Mouse (Mus musculus): ENCODE results near the gene Kctd13. TPM values are rescaled to one million over a fixed set of nuclear protein-coding genes. Genes with fewer than 3 reads are reported as not detected.
"Not testable (repeated sequence)": the region's sequence is repeated elsewhere in the genome, so short reads cannot be mapped to it uniquely, and the experiment has no call there.

Kctd13 gene
- polyA plus RNA-seq (2016; fragmentation: Nextera tagmentation; extraction: Ambion mirVana) = 23.9 and 35.5 TPM in 2 replicates

DNA sequence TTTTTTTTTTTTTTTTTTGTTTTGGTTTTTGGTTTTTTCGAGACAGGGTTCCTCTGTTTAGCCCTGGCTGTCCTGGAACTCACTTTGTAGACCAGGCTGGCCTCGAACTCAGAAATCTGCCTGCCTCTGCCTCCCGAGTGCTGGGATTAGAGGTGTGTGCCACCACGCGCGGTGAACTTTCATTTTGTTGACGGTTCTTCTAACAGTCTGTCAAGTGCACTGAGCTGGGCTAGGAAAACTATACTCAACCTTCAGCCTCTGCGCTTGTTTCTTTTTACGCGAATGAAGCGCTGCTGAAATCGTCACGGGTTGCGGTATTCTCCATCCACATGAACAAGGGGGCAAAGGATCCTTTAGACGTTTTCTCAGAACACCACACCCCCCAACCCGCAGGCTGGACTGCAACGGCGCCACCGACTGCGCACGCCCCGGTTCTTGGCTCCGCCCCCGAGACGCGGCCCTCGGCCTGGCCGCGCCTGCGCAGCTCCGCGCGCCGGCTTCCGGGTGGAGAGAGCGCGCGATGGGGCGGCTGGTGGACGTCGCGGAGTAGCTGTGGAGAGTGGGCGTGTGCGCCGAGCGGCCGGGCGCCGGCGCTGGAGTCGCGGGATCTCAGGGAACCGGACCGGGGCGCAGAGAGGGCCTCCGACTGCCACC, at the start of gene Kctd13:
Gene Kctd13, plus strand, starts transcription at position 496 of the 654 bp plus-strand sequence.
- Histone ChIP-seq H3K27ac (peak within 1 kb of the TSS; percentile 89), H3K4me1 (replicated peaks) (peaks cover 24% of the 10 kb centered on the region), H3K9me3 (no peaks in the 10 kb centered on the region), H3K36me3 (peaks cover 32% of the 10 kb centered on the region), H3K4me3 (peak within 1 kb of the TSS; percentile 70), H3K27me3 (ENCODE audit: insufficient read depth, poor library complexity, severe bottlenecking) (no peaks in the 10 kb centered on the region)
- peak; percentile 90 for DNase-seq (ENCODE audit: low spot score)
- WGBS = 5% methylated on average over 56 of the region's 56 CpGs

DNA sequence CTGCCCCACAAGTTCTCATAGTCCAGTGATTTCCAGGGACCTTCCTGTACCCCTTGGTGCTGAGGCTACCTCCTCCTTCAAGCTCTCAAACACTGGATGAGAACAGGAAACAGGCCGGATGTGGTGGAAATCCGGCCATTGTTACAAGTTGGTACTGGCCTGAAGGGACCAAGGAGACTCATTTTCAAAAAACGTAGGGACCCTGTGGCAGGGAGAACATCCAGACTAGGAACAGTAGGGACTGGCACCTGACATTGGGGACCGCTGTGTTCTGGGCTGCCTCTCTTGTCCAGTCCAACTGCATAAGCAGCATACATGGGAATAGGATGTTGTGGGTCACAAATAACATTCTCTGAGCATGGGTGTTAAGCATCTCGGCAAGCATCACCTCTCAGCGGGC, 47.6 kb upstream of the Kctd13 start:
- H3K4me1 ChIP-seq (replicated peaks) = peaks cover 44% of the 10 kb centered on the region
- H3K4me3 ChIP-seq = peak overlapping the region; percentile 79
- WGBS = 88% methylated on average over 6 of the region's 6 CpGs
- peaks cover 62% of the 10 kb centered on the region for H3K36me3 ChIP-seq
- no peak overlapping the region for H3K27ac ChIP-seq
- DNase-seq (ENCODE audit: low spot score) = no peak
- H3K9me3 ChIP-seq = no peaks in the 10 kb centered on the region
- no peaks in the 10 kb centered on the region for H3K27me3 ChIP-seq (ENCODE audit: insufficient read depth, poor library complexity, severe bottlenecking)

DNA sequence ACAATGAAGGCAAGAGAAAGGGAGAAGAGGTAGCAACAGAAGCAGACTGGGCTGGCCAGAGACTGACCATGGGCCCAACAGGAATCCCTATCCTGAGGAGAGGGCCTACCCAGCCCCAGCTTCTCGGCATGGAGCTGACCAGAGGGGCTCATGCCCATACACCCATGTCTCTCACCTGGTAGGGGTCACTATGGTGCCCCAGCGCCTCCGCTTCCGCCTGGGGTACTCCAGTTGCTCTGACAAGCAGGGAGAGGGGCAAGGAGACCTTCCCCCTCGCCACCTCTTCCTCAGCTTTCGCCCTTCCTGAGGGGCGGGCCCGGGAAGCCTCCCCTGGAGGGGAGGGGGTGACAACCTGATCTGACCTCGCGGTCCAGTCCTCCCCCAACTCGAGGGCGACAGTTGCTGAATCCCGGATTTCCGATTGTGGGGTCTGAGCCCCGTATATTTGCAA, 44.9 kb upstream of the Kctd13 start:
- WGBS = under 1% methylated on average over 15 of the region's 15 CpGs

DNA sequence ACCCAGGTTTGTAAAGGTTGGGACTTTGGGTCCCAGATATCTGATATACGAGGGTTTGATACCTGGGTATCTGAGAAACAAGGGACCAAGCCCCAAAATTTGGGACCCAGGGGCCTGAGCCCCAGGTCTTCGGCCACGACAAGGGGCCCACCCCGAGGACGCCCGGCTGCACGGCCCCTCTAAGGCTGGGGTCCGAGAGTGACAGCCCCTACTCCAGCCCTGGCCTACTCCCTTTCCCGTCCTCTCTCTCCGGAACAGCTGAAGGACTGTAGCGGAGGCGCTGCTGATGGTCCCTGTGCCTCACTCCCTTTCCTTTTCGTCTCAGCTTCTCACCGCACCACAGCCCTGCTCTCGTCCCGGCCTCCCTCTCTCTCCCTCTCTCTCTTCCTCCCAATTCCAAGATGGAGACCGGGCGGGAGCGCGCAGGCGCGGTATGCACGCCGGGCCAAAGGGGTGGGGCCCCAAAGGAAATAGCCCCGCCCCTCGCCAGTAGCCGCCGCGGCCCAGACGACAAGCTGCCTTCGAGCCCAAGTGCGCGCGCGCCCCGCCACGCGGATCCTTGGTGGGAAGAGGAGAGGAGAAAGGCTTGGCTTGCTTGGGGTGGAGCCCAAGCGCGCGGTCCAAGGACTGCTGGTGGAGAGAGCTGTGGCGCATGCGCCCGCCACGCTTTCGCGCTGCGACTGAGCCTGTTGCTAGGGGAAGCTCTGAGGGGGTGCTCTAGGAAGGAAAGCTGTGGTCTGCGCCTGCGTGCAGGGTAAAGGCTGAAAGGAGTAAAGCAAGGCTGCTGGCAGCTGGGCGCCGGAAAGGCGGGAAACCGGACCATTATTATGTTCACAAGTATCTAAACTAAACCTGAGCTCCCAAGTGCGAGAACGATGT, 44.2 kb upstream of the Kctd13 start, which contains the start of gene Taok2:
Gene Taok2, minus strand, starts transcription at position 418 of the 879 bp plus-strand sequence.
- peaks cover 42% of the 10 kb centered on the region for H3K36me3 ChIP-seq
- no peaks in the 10 kb centered on the region for H3K9me3 ChIP-seq
- peak within 1 kb of the TSS; percentile 94 for H3K27ac ChIP-seq
- H3K27me3 ChIP-seq (ENCODE audit: insufficient read depth, poor library complexity, severe bottlenecking) = no peaks in the 10 kb centered on the region
- peaks cover 51% of the 10 kb centered on the region for H3K4me1 ChIP-seq (replicated peaks)
- H3K4me3 ChIP-seq = peak within 1 kb of the TSS; percentile 79
- peak; percentile 99 for DNase-seq (ENCODE audit: low spot score)
- WGBS = under 1% methylated on average over 56 of the region's 56 CpGs

More for the DNA sequence above, 44.9 kb upstream of the Kctd13 start:
- no peaks in the 10 kb centered on the region for H3K9me3 ChIP-seq
- H3K27ac ChIP-seq = peak overlapping the region; percentile 94
- DNase-seq (ENCODE audit: low spot score) = peak; percentile 40
- peak overlapping the region; percentile 79 for H3K4me3 ChIP-seq
- H3K27me3 ChIP-seq (ENCODE audit: insufficient read depth, poor library complexity, severe bottlenecking) = no peaks in the 10 kb centered on the region
- peaks cover 46% of the 10 kb centered on the region for H3K4me1 ChIP-seq (replicated peaks)
- peaks cover 44% of the 10 kb centered on the region for H3K36me3 ChIP-seq

DNA sequence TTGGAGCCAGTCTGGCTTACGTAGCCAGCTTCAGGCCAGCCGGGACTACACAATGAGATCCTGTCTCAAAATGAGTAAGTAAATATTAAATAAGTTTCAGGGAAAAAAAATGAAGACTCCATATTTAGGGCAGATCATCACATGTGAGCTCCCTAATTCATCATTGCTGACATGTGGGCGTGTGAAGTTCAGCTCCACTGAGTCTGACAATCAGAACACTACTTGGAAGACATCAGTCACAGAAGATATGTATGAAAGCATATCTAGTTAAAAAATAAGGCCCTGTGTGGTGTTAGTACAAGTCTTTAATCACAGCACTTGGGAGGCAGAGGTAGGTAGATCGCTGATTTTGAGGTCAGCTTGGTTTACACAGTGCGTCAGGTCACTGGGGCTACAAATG, 41.4 kb upstream of the Kctd13 start:
- Histone ChIP-seq H3K4me3 (no peak overlapping the region), H3K9me3 (no peaks in the 10 kb centered on the region), H3K27ac (no peak overlapping the region), H3K36me3 (peaks cover 44% of the 10 kb centered on the region), H3K4me1 (replicated peaks) (peaks cover 33% of the 10 kb centered on the region), H3K27me3 (ENCODE audit: insufficient read depth, poor library complexity, severe bottlenecking) (no peaks in the 10 kb centered on the region)
- WGBS = 90% methylated on average over 5 of the region's 5 CpGs
- DNase-seq (ENCODE audit: low spot score) = no peak

DNA sequence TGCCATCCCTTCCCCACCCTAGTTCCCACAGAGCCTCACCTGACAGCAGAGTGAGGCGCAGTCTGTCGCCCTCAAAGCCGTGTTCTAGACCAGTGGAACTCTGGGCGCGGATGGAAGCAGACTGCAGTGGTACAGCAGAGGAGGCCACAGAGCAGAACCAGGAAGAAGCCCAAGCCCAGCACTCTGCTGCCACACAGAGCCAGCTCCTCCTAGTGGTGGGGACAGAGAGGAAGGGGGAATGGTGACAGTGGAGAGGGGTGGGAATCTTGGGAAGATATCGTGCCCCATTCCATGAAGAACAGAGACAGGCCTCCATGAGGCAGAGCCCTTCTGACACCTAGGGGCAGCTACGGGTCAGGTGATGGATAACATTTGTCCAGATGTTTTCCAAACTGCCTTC, 39.8 kb upstream of the Kctd13 start:
- Histone ChIP-seq H3K27ac (peak overlapping the region; percentile 50; the same call in 1 of the 2 replicates), H3K4me1 (replicated peaks) (peaks cover 17% of the 10 kb centered on the region), H3K27me3 (ENCODE audit: insufficient read depth, poor library complexity, severe bottlenecking) (no peaks in the 10 kb centered on the region), H3K4me3 (no peak overlapping the region), H3K9me3 (no peaks in the 10 kb centered on the region), H3K36me3 (peaks cover 57% of the 10 kb centered on the region)
- 53% methylated on average over 7 of the region's 7 CpGs for WGBS
- no peak for DNase-seq (ENCODE audit: low spot score)

DNA sequence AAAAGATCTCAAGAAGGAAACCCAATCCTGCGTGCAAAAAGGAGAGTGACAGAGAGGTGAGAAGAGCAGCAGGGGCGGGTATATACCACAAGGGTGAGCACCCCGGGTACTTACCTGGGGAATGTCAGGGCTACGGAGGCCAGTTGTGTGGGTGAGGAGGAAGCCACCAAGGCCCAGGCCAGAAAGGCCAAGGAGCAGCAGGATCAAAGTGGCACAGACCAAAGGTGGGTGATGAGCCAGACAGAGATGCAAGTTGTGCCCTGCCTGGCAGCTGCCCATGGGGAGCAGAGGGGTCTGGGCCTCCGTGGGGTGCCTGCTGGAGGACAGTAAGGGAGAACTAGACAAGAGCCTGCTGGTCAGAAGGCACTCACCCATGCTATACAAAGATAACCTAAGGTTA, 31.8 kb upstream of the Kctd13 start:
- peaks cover 19% of the 10 kb centered on the region for H3K4me1 ChIP-seq (replicated peaks)
- H3K27ac ChIP-seq = peak overlapping the region; percentile 12; the same call in 1 of the 2 replicates
- 0 out of 2 replicates have a peak, but pooled peaks cover 4% of the 10 kb centered on the region for H3K9me3 ChIP-seq
- DNase-seq (ENCODE audit: low spot score) = no peak
- peaks cover 46% of the 10 kb centered on the region for H3K36me3 ChIP-seq
- WGBS = 91% methylated on average over 5 of the region's 5 CpGs
- no peaks in the 10 kb centered on the region for H3K27me3 ChIP-seq (ENCODE audit: insufficient read depth, poor library complexity, severe bottlenecking)
- no peak overlapping the region for H3K4me3 ChIP-seq

DNA sequence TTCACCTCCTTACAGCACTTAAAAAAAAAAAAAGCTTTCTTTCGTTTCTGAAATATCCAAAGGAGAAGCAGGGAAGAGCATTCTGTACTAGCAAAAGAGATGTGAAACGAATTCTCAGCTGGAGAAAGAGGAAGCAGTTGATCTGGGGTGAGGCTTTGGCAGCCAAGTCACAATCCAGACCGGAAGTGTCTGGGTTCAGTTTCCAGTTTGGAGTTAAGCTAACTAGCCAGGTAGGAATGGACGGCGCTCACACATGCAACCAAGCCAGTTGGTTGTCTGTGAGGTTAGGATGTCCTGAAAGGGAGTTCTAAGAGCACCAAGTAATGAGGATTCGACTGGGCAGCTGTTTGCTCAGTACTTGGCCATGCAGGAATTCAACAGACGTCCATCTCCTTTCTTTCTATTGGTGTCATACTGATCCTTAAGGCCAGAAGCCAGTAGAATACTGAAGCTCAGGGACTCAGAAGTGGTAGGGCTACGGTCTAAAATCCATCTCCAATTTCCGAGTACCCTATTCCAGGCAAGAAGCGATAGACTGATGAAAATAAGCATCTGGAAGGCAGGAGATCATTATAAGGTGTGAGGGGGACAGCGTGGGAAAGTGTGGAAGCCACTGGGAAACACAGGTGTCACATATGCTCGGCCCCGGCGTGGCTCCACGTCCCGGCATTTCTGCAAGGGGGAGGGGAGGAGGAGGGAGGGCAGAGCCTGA, 31.1 kb upstream of the Kctd13 start:
- Histone ChIP-seq H3K4me3 (peak overlapping the region; percentile 68), H3K27me3 (ENCODE audit: insufficient read depth, poor library complexity, severe bottlenecking) (no peaks in the 10 kb centered on the region), H3K4me1 (replicated peaks) (peaks cover 19% of the 10 kb centered on the region), H3K27ac (peak overlapping the region; percentile 89), H3K36me3 (peaks cover 42% of the 10 kb centered on the region), H3K9me3 (0 out of 2 replicates have a peak, but pooled peaks cover 4% of the 10 kb centered on the region)
- DNase-seq (ENCODE audit: low spot score) = no peak
- WGBS = 28% methylated on average over 16 of the region's 16 CpGs

DNA sequence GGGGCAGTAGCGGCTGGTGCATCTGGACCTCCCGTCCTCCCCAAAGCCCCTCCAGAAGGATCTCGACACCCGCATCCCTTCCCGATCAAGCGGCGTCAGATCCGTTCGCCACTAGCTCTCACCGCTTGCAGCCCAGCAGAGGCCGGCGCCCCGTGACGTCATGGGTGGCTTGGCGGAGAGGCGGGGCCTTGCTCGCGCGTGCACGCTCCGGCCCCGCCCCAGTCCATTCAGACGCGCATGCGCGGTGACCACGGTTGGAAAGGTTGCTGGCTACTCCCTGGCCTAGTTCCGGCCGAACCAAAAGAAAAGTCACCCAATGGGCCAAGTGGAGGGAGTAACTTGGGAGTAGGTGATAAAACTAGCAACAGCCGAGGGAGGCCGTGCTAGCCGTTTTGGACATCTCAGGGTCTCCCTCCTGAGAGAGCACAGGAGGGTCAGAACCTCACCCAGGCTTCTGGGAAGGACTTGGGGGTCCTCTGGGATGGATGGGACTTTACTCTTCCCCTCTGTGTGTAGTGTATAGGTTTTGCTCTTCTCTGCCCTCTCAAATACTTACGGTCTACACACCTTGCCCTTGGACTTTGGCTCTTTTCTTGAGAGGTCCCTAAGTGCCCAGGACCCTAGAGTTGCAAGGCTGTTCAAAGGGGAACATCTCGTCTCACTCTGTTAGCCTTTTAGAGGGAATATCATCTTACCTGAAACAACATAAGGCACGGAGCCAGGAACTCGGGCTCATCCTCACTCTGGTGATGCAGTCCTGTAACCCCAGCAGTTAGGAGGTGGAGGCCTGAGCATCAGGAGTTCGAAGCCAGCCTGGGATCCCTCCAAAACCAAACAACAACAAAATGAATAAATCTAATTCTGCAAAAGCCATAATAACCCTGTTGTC, 30.3 kb upstream of the Kctd13 start:
- 11% methylated on average over 37 of the region's 37 CpGs for WGBS

DNA sequence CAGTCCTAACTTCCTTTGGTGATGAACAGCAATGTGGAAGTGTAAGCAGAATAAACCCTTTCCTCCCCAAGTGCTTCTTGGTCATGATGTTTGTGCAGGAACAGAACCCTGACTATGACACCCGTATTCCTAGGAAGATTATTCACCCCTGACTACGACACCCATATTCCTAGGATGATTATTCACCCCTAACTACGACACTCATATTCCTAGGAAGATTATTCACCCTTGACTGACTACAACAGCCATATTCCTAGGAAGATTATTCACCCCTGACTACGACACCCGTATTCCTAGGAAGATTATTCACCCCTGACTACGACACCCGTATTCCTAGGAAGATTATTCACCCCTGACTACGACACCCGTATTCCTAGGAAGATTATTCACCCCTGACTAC, 28.9 kb upstream of the Kctd13 start:
- WGBS = 95% methylated on average over 9 of the region's 9 CpGs
- H3K27me3 ChIP-seq (ENCODE audit: insufficient read depth, poor library complexity, severe bottlenecking); H3K27ac ChIP-seq; H3K4me3 ChIP-seq; H3K9me3 ChIP-seq; DNase-seq (ENCODE audit: low spot score): not testable (repeated sequence)
- Histone ChIP-seq H3K36me3 (peaks cover 24% of the 10 kb centered on the region), H3K4me1 (replicated peaks) (peaks cover 19% of the 10 kb centered on the region)

More for the DNA sequence above, 30.3 kb upstream of the Kctd13 start:
- no peaks in the 10 kb centered on the region for H3K27me3 ChIP-seq (ENCODE audit: insufficient read depth, poor library complexity, severe bottlenecking)
- peaks cover 19% of the 10 kb centered on the region for H3K4me1 ChIP-seq (replicated peaks)
- DNase-seq (ENCODE audit: low spot score) = peak; percentile 97
- H3K27ac ChIP-seq = peak overlapping the region; percentile 89
- 0 out of 2 replicates have a peak, but pooled peaks cover 4% of the 10 kb centered on the region for H3K9me3 ChIP-seq
- peak overlapping the region; percentile 68 for H3K4me3 ChIP-seq
- peaks cover 36% of the 10 kb centered on the region for H3K36me3 ChIP-seq

DNA sequence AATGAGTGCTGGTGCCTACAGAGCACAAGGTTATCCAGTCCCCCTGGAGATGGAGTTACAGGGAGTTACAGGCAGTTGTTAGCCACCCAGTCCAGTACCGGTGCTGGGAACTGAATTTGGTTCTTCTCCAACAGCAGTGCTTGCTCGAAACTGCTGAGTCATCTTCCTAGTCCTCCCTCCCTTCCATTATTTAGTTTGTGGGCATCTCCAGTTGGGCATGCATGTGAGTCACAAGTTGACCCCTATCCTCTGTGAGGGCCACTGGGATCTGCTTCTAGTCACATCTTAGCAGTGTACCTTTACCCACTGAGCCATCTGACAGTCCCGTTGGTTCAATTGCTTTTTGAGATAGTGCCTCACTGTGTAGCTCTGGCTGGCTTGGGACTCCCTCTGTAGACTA, 23.1 kb upstream of the Kctd13 start:
- H3K27ac ChIP-seq = no peak overlapping the region
- H3K27me3 ChIP-seq (ENCODE audit: insufficient read depth, poor library complexity, severe bottlenecking) = no peaks in the 10 kb centered on the region
- H3K9me3 ChIP-seq = no peaks in the 10 kb centered on the region
- H3K36me3 ChIP-seq = peaks cover 31% of the 10 kb centered on the region
- H3K4me1 ChIP-seq (replicated peaks) = no peaks in the 10 kb centered on the region
- 83% methylated on average over 3 of the region's 3 CpGs for WGBS
- DNase-seq (ENCODE audit: low spot score) = no peak
- H3K4me3 ChIP-seq = no peak overlapping the region

All from hindbrain, embryonic 10.5 days (tissue).